Mouse (Mus musculus): ENCODE measurements around the gene Tlx2.

DNA sequence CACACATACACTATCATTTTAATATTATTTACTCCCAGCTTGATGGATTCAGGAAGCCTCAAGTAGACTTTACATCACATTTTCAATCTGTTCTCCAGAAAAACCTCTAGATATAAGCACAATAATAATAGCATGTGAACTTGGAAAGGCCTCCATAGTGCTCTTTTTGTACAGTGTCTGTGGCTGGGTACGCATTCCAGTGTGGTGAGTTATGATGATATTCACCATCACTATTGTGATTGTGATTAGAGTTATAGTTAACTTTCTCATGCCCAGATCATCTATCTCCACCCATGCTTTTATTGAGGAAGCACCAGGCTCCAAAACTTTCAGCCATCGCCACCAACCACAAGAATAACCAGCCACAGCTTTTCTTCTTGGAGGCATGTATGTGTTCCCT, 46.3 kb downstream of the Tlx2 start:
- TF ChIP-seq CTCF (IDR thresholded peaks at IDR 0.05; ENCODE audit: control insufficient read depth, insufficient read depth, insufficient read length) (no peak), USF1 (IDR thresholded peaks at IDR 0.05; ENCODE audit: low read depth) (no peak), MAX (IDR thresholded peaks at IDR 0.05) (peak; percentile 16), MYOD1 (IDR thresholded peaks at IDR 0.05; ENCODE audit: control insufficient read depth, insufficient read length, low read depth) (peak; percentile 7), CEBPB (IDR thresholded peaks at IDR 0.05; ENCODE audit: low read depth) (no peak), FOSL1 (IDR thresholded peaks at IDR 0.05; ENCODE audit: insufficient read depth, low read length, poor library complexity, severe bottlenecking) (peak; percentile 9)

All from C2C12 (cell line).